Mouse (Mus musculus) Patski (cell line): ENCODE results near the gene Best3. TPM values are rescaled to one million over a fixed set of nuclear protein-coding genes. Genes with fewer than 3 reads are reported as not detected.

Experiments used
- ATAC-seq: fragments of 100-300 bp; one replicate; pipeline ENCODE4 v1.8.0; 2021
- CTCF ChIA-PET: fragments of 350-600 bp; sonication (Branson Sonifier 250); formaldehyde crosslinking; loops from one replicate; lab custom pipeline; 2022; ENCODE audit warnings: inconsistent platforms; lab: Charles Lee
- POLR2A ChIA-PET: fragments of 350-600 bp; sonication (Branson Sonifier 250); formaldehyde crosslinking; loops from one replicate; lab custom pipeline; 2022; ENCODE audit warnings: antibody characterized with exemption, inconsistent platforms; lab: Charles Lee
- DNase-seq: peaks from one replicate; pipeline ENCODE4 v3.0.0-alpha.2; 2011; ENCODE audit warnings: low read depth, low spot score
- H3K27me3 ChIP-seq: fragments of 371-371 bp; one replicate; pipeline ENCODE4 v1.5.1; 2021
- CTCF ChIP-seq: fragments of 100-300 bp; IDR thresholded peaks from one replicate; pipeline ENCODE4 v1.5.1; 2021
- in situ Hi-C: fragments of 300-500 bp; cut with MboI; formaldehyde crosslinking; loops from 3 replicates; pipeline ENCODE4 v1.11.1; 2018; ENCODE audit warnings: low pct_unique_long_range_greater_than_20kb, mixed read lengths
- polyA plus RNA-seq: library from polyadenylated mRNA; unstranded; gene quantifications from one replicate; pipeline ENCODE4 v1.2.3, GENCODE M21; 2021

Gene Best3
- not detected for polyA plus RNA-seq

- no peaks in the 10 kb centered on the region for H3K27me3 ChIP-seq
- ATAC-seq (no peak), DNase-seq (no peak)
- in situ Hi-C loops, result no loop called here
- ChIA-PET CTCF (interaction anchor here (1.1 kb wide), 2 partner anchors 8 to 47 kb away, joined by 3 read pairs; no protein-coding TSS in a partner anchor), POLR2A (no interaction called here)
- TF ChIP-seq CTCF, result no peak
These were observed at the start of gene Best3 for GRCm38 (mm10) chr10:116986264-116987082. Gene Best3, plus strand, starts transcription at chr10:116986314.

GRCm38 (mm10) chr10:116943025-116943424 lies 43.1 kb upstream of the Best3 start:
- ATAC-seq (no peak), DNase-seq (no peak)
- H3K27me3 ChIP-seq, result no peaks in the 10 kb centered on the region
- peak; percentile 63 for TF ChIP-seq CTCF
- POLR2A ChIA-PET, result no interaction called here
- CTCF ChIA-PET, result interaction anchor here (1.1 to 1.8 kb wide), 2 partner anchors 12 to 23 kb away, joined by 3 to 5 read pairs; no protein-coding TSS in a partner anchor
- in situ Hi-C loops, result loop anchor here (25.0 kb wide), 1 partner anchor 269 kb away; the partner anchor contains the start of gene Yeats4

GRCm38 (mm10) chr10:116944144-116944543 lies 42.0 kb upstream of the Best3 start:
- ATAC-seq (no peak), DNase-seq (no peak)
- TF ChIP-seq CTCF, result peak; percentile 72
- in situ Hi-C loops, result loop anchor here (25.0 kb wide), 1 partner anchor 268 kb away; the partner anchor contains the start of gene Yeats4
- H3K27me3 ChIP-seq, result no peaks in the 10 kb centered on the region
- POLR2A ChIA-PET, result interaction anchor here (0.5 to 0.6 kb wide), 2 partner anchors 371 to 758 kb away, joined by 3 to 4 read pairs; no protein-coding TSS in a partner anchor
- CTCF ChIA-PET, result interaction anchor here (0.8 to 2.5 kb wide), 10 partner anchors 10 to 95 kb away, joined by 3 to 7 read pairs (median 4); no protein-coding TSS in a partner anchor

- POLR2A ChIA-PET, result interaction anchor here (0.5 to 0.6 kb wide), 2 partner anchors 371 to 757 kb away, joined by 3 to 4 read pairs; no protein-coding TSS in a partner anchor
- in situ Hi-C loops, result loop anchor here (5.0 to 25.0 kb wide), 2 partner anchors 82 to 267 kb away; partner anchors contain the start of gene Yeats4
- CTCF ChIA-PET, result interaction anchor here (1.1 to 3.3 kb wide), 9 partner anchors 11 to 94 kb away, joined by 3 to 11 read pairs (median 4); no protein-coding TSS in a partner anchor
- no peaks in the 10 kb centered on the region for H3K27me3 ChIP-seq
- no peak for ATAC-seq
- no peak for TF ChIP-seq CTCF
- DNase-seq, result no peak
These were observed 41.2 kb upstream of the Best3 start for GRCm38 (mm10) chr10:116944940-116945339.

- ChIA-PET CTCF (interaction anchor here (0.7 to 3.3 kb wide), 10 partner anchors 10 to 92 kb away, joined by 3 to 11 read pairs (median 3); no protein-coding TSS in a partner anchor), POLR2A (interaction anchor here (1.0 to 1.1 kb wide), 3 partner anchors 11 to 57 kb away, joined by 3 to 4 read pairs (median 3); no protein-coding TSS in a partner anchor)
- in situ Hi-C loops, result loop anchor here (5.0 to 25.0 kb wide), 2 partner anchors 79 to 264 kb away; partner anchors contain the start of gene Yeats4
These were observed 37.7 kb upstream of the Best3 start for GRCm38 (mm10) chr10:116948414-116948813.

GRCm38 (mm10) chr10:116949111-116950008 lies 36.8 kb upstream of the Best3 start:
- in situ Hi-C loops, result loop anchor here (5.0 to 25.0 kb wide), 2 partner anchors 78 to 263 kb away; partner anchors contain the start of gene Yeats4
- DNase-seq, result peak; percentile 57
- ChIA-PET CTCF (interaction anchor here (1.4 to 2.7 kb wide), 3 partner anchors 79 to 98 kb away, joined by 3 to 7 read pairs (median 3); no protein-coding TSS in a partner anchor), POLR2A (interaction anchor here (1.0 to 1.1 kb wide), 2 partner anchors 43 to 56 kb away, joined by 3 read pairs; no protein-coding TSS in a partner anchor)
- H3K27me3 ChIP-seq, result no peaks in the 10 kb centered on the region
- ATAC-seq, result peak; percentile 41
- no peak for TF ChIP-seq CTCF

More at GRCm38 (mm10) chr10:116948414-116948813, 37.7 kb upstream of the Best3 start:
- no peak for DNase-seq
- H3K27me3 ChIP-seq, result no peaks in the 10 kb centered on the region
- no peak for TF ChIP-seq CTCF
- no peak for ATAC-seq

- CTCF ChIA-PET, result interaction anchor here (0.6 to 1.4 kb wide), 6 partner anchors 14 to 394 kb away, joined by 3 to 4 read pairs (median 3); no protein-coding TSS in a partner anchor
- DNase-seq, result no peak
- in situ Hi-C loops, result no loop called here
- peak; percentile 72 for ATAC-seq
- peak; percentile 99 for TF ChIP-seq CTCF
- POLR2A ChIA-PET, result interaction anchor here (1.1 kb wide), 1 partner anchor 15 kb away, joined by 4 read pairs; no protein-coding TSS in a partner anchor
- no peaks in the 10 kb centered on the region for H3K27me3 ChIP-seq
These were observed 35.9 kb upstream of the Best3 start, which contains the start of gene Rab3ip for GRCm38 (mm10) chr10:116950009-116950769. Gene Rab3ip, minus strand, starts transcription at chr10:116950769.

- CTCF ChIA-PET, result interaction anchor here (0.5 to 1.4 kb wide), 7 partner anchors 13 to 395 kb away, joined by 3 to 4 read pairs (median 3); no protein-coding TSS in a partner anchor
- no peak for DNase-seq
- no peak for ATAC-seq
- in situ Hi-C loops, result no loop called here
- TF ChIP-seq CTCF, result no peak
- POLR2A ChIA-PET, result interaction anchor here (1.1 kb wide), 1 partner anchor 14 kb away, joined by 4 read pairs; no protein-coding TSS in a partner anchor
- no peaks in the 10 kb centered on the region for H3K27me3 ChIP-seq
These were observed 35.2 kb upstream of the Best3 start for GRCm38 (mm10) chr10:116950886-116951285.
